Mouse (Mus musculus) neural tube, embryonic 15.5 days (tissue): ENCODE measurements around the gene Bbc3. TPM values are rescaled to one million over a fixed set of nuclear protein-coding genes. Genes with fewer than 3 reads are reported as not detected.

Experiments used
- ATAC-seq: fragments of 200-750 bp; cut with Nextera tagmentation; 2 replicates; pipeline ENCODE4 v1.8.0; 2017; ENCODE audit warnings: mild to moderate bottlenecking, moderate TSS enrichment, moderate library complexity; ENCODE audit not compliant: low FRiP score
- H3K27ac ChIP-seq: fragments of 300-500 bp; sonication (generic); replicated peaks from 2 replicates; pipeline ENCODE4 v1.5.1; 2015; ENCODE audit warnings: mild to moderate bottlenecking, inconsistent platforms
- H3K27me3 ChIP-seq: fragments of 300-500 bp; sonication (generic); replicated peaks from 2 replicates; pipeline ENCODE4 v1.6.1; 2015; ENCODE audit warnings: inconsistent platforms
- H3K36me3 ChIP-seq: fragments of 300-500 bp; sonication (generic); 2 replicates; pipeline ENCODE4 v1.6.1; 2015; ENCODE audit warnings: inconsistent platforms
- H3K4me1 ChIP-seq: fragments of 300-500 bp; sonication (generic); 2 replicates; pipeline ENCODE4 v1.6.1; 2015; ENCODE audit warnings: inconsistent platforms
- H3K4me2 ChIP-seq: fragments of 300-500 bp; sonication (generic); 2 replicates; pipeline ENCODE4 v1.6.1; 2015; ENCODE audit warnings: inconsistent platforms, mild to moderate bottlenecking, moderate library complexity
- H3K4me3 ChIP-seq: fragments of 300-500 bp; sonication (generic); replicated peaks from 2 replicates; pipeline ENCODE4 v1.5.1; 2015; ENCODE audit warnings: mild to moderate bottlenecking, inconsistent platforms
- H3K9ac ChIP-seq: fragments of 300-500 bp; sonication (generic); replicated peaks from 2 replicates; pipeline ENCODE4 v1.6.1; 2015; ENCODE audit warnings: mild to moderate bottlenecking, inconsistent platforms
- H3K9me3 ChIP-seq: fragments of 300-500 bp; sonication (generic); replicated peaks from 2 replicates; pipeline ENCODE4 v1.6.1; 2016; ENCODE audit warnings: inconsistent platforms
- WGBS: fragments of 180-500 bp; shearing (Covaris S2); methylation state at CpG from one replicate; pipeline ENCODE4 v1.1.7; 2015; ENCODE audit warnings: mixed read lengths; 5-methylcytosine and 5-hydroxymethylcytosine counted together
- polyA plus RNA-seq: library from polyadenylated mRNA; unstranded; fragments of >200 nt; fragmentation: Nextera tagmentation; extraction: Ambion mirVana; gene quantifications from 2 replicates; pipeline ENCODE4 v1.2.1, GENCODE M21; 2015

Gene Bbc3
- polyA plus RNA-seq, 1 experiment from 2014 or later = 27.5 TPM

DNA sequence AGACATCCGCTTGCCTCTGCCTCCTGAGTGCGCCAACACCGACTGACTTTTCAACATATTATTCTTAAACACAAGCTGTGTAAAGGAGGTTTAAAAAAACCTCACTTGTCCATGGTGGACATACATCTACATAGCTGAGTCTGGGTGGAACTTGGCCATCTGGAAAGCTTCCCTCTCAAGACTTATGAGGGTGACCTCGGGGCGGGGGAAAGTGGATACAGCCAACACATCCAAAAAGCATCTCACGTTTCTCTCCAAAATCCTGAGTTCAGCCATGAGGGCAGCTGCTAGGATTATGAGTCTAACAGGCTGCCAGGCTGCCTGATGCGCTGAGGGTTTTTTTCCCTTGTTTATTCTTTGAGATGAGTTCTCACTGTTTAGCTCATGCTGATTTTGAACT lies 16.5 kb downstream of the Bbc3 start:
- ATAC-seq = no peak
- H3K27me3 ChIP-seq = no peaks in the 10 kb centered on the region
- H3K9me3 ChIP-seq = no peaks in the 10 kb centered on the region
- H3K4me2 ChIP-seq = no peak overlapping the region
- no peak overlapping the region for H3K9ac ChIP-seq
- peaks cover 32% of the 10 kb centered on the region for H3K36me3 ChIP-seq
- WGBS = 95% methylated on average over 7 of the region's 7 CpGs
- no peak overlapping the region for H3K27ac ChIP-seq
- H3K4me3 ChIP-seq = no peak overlapping the region
- H3K4me1 ChIP-seq = no peaks in the 10 kb centered on the region

DNA sequence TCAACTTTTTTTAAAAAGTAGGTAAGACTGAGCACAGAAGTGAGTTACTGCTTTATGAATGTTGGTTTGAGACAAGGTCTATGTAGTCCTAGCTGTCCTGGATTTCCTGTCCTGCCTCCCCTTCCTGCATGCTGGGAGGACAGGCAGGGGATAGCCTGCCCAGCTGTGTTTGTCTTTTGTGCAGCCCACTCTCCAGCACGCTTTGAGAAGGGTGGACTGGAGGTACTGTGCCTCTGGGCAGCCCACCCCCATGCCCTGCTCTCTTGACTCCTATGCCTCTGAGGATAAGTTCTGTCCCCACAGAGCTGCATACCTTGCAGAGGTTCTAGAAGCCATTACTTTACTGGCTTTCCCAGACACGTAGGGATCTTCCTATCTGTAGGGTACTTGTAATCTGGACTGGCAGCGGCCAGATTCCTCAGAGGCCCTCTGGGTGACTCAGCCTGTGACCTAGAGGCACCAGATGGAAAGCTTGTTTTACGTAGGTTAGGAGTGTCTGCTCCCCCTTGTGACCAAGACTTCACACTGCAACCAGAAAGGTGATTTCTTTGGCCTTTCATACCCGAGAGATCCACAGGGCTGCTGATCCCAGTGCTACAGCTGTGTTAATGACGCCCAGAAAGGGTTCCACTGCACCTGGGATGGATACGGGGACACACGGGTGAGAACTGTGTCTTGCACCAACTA lies 17.9 kb downstream of the Bbc3 start:
- WGBS = 34% methylated on average over 8 of the region's 8 CpGs

DNA sequence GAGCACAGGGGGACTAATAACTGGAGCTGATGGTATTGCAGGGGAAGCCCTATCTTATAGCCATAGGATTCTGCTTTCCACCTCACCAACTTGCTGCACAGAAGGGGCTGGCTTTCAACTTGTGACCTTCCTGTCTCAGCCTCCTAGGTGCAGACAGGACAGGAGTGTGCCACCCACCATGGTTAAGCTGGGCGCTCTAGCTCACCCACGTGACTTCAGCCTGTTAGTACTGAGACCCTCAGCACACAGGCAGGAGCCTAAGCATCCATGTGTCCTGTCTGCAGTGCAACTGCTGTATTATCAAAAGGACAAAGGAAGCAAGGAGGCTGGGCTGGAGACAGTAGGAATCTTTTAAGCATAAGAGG lies 18.4 kb downstream of the Bbc3 start:
- H3K4me2 ChIP-seq = no peak overlapping the region
- ATAC-seq = no peak
- H3K9me3 ChIP-seq = no peaks in the 10 kb centered on the region
- H3K27ac ChIP-seq = no peak overlapping the region
- no peaks in the 10 kb centered on the region for H3K4me1 ChIP-seq
- WGBS = 92% methylated on average over 2 of the region's 2 CpGs
- H3K4me3 ChIP-seq = no peak overlapping the region
- H3K9ac ChIP-seq = no peak overlapping the region
- peaks cover 46% of the 10 kb centered on the region for H3K36me3 ChIP-seq
- no peaks in the 10 kb centered on the region for H3K27me3 ChIP-seq

More for the DNA sequence above, 17.9 kb downstream of the Bbc3 start:
- no peak overlapping the region for H3K4me3 ChIP-seq
- H3K4me1 ChIP-seq = no peaks in the 10 kb centered on the region
- no peak overlapping the region for H3K4me2 ChIP-seq
- H3K9ac ChIP-seq = no peak overlapping the region
- no peaks in the 10 kb centered on the region for H3K9me3 ChIP-seq
- no peaks in the 10 kb centered on the region for H3K27me3 ChIP-seq
- no peak overlapping the region for H3K27ac ChIP-seq
- peaks cover 46% of the 10 kb centered on the region for H3K36me3 ChIP-seq
- ATAC-seq = peak; percentile 55

DNA sequence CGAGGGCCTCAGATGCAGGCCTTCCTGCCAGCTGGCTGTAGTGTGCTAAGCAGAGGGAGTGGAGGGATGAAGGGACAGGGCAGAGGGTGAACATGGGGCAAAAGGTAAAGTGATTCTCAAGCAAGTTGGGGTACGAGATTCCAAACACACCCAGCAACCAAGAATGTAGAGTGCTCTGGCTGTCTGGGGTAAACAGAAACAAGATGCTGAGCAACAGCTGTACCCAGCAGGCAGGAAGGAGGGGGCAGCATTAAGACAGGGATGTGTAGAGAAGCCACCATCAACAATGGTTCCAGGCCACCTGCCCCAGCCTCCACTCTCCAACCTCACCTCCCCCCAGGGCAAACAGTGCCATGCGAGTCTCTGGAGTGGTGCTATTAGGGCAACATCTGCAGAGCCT lies 21.0 kb downstream of the Bbc3 start:
- Histone ChIP-seq H3K9ac (no peak overlapping the region), H3K9me3 (no peaks in the 10 kb centered on the region), H3K4me1 (no peaks in the 10 kb centered on the region), H3K36me3 (peaks cover 56% of the 10 kb centered on the region), H3K27ac (no peak overlapping the region), H3K4me2 (no peak overlapping the region), H3K4me3 (no peak overlapping the region), H3K27me3 (no peaks in the 10 kb centered on the region)
- whole genome bisulfite sequencing = 90% methylated on average over 3 of the region's 3 CpGs
- ATAC-seq = no peak

DNA sequence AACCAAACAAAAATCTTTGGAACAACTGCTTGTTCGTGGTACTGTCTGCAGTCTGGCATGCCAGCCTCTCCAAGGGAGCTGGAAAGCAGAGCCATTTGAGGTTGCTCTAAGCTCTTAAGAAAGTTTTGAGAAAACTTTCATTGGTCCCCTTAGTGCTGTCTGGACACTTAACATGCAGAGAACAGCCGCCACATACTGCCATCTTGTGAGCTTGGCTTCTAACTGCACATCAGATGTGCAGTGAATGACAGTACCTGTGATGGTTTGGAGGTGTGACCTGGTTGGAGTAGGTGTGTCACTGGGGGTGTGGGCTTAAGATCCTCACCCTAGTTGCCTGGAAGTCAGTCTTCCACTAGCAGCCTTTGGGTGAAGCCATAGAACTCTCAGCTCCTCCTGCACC lies 29.5 kb downstream of the Bbc3 start:
- Histone ChIP-seq H3K27ac (no peak overlapping the region), H3K4me3 (no peak overlapping the region), H3K4me2 (no peak overlapping the region), H3K9ac (no peak overlapping the region), H3K4me1 (no peaks in the 10 kb centered on the region), H3K9me3 (no peaks in the 10 kb centered on the region), H3K27me3 (no peaks in the 10 kb centered on the region), H3K36me3 (peaks cover 37% of the 10 kb centered on the region)
- ATAC-seq = no peak
- WGBS = 72% methylated on average over 2 of the region's 2 CpGs

DNA sequence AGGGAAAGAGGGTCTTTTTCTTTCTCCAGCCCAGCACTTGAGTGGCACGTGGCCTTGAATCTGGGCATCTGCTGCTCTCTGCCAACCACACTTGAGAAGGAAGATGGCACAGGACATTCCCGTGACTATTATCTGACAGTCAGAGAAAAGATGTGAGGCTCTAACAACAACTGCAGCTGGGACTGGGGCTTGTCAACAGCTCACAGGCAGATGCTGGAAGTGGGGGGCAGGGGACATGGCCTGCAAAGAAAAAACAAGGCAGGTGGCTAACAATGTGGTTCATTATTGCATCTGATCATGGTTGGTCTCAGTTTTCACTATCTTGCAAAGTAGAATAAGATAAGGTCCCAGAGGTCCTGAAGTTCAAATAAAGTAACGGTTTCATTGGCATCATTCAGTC lies 36.4 kb downstream of the Bbc3 start:
- H3K4me2 ChIP-seq = no peak overlapping the region
- peaks cover 15% of the 10 kb centered on the region for H3K36me3 ChIP-seq
- no peaks in the 10 kb centered on the region for H3K9me3 ChIP-seq
- H3K4me1 ChIP-seq = no peaks in the 10 kb centered on the region
- WGBS = 68% methylated on average over 3 of the region's 3 CpGs
- no peaks in the 10 kb centered on the region for H3K27me3 ChIP-seq
- no peak overlapping the region for H3K27ac ChIP-seq
- H3K4me3 ChIP-seq = no peak overlapping the region
- ATAC-seq = no peak
- H3K9ac ChIP-seq = no peak overlapping the region

DNA sequence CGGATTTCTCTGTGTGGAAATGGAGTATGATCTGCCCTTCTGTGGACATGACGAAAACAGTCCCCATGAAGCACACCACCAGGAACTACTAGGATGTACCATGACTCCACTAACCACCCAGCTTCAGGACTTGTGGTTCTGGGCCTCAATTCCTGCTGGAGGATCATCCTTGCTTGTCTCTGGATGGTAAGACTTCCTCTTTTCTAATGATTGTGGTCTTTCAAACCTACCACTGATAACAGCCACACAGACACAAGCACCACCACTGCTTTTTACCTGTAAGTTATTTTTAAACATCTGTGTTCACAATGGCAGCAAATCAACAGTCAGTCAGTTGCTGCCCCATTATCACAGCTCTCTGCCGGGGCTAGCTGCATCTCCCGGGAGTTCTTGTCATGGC lies 37.1 kb downstream of the Bbc3 start:
- peaks cover 15% of the 10 kb centered on the region for H3K36me3 ChIP-seq
- no peaks in the 10 kb centered on the region for H3K4me1 ChIP-seq
- no peak overlapping the region for H3K4me2 ChIP-seq
- no peak overlapping the region for H3K4me3 ChIP-seq
- 68% methylated on average over 4 of the region's 4 CpGs for WGBS
- H3K9ac ChIP-seq = no peak overlapping the region
- no peak overlapping the region for H3K27ac ChIP-seq
- no peak for ATAC-seq
- H3K9me3 ChIP-seq = no peaks in the 10 kb centered on the region
- no peaks in the 10 kb centered on the region for H3K27me3 ChIP-seq

DNA sequence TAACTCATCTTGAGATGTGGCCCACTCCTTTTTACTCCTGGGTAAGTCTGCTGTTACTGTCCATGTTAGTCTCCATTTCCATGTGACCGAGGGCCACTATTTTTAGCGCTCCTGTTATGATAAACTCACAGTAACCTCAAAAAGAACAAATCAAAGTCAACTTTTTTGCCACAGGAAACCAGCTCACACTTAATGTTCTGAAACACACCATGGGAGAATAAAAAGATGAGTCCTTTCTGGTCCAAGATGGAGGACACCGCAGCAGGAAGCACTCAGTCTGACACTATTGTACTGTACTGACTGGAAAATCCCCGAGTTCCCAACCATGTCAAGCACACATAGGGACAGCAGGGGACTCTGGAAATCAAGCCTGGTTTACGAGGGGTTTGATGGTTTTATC lies 41.8 kb downstream of the Bbc3 start:
- H3K9ac ChIP-seq = no peak overlapping the region
- ATAC-seq = no peak
- WGBS = 76% methylated on average over 5 of the region's 5 CpGs
- peaks cover 35% of the 10 kb centered on the region for H3K36me3 ChIP-seq
- H3K27ac ChIP-seq = no peak overlapping the region
- H3K4me3 ChIP-seq = no peak overlapping the region
- no peaks in the 10 kb centered on the region for H3K4me1 ChIP-seq
- no peak overlapping the region for H3K4me2 ChIP-seq
- no peaks in the 10 kb centered on the region for H3K9me3 ChIP-seq
- H3K27me3 ChIP-seq = no peaks in the 10 kb centered on the region

DNA sequence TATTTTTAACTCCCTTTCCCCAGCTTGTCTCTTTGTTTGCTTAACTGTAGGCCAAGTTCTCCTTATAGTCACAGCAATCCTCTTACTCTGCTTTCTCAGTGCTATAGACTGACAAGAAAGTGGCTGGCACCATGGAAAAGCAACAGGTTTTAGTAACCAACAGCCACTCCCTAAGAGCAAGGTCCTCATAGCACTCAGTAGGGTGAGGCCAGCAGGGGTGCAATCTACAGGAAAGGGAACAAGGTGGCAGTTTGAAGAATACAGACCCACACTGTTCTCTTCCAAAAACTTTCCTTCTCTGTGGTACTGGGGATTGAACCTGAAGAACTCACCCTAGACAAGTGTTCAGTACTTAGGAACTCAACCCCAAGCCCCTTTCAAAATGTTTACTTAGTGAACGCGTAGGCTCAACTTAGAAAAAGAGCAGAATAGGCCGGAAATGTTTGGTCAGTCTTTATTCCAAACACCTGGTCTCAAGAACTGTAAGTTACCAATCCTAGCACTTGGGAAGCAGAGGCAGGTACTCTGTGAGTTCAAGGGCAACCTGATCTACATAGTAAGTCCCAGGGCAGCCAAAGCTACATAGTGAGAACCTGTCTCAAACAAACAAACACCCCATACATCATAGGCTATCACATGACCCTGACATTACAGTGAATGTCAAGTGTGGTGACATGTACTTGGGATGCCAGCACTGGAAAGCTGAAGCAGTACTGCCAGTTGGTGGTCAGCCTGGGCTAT lies 47.8 kb downstream of the Bbc3 start:
- Histone ChIP-seq H3K4me3 (no peak overlapping the region), H3K27me3 (no peaks in the 10 kb centered on the region), H3K9me3 (no peaks in the 10 kb centered on the region), H3K9ac (no peak overlapping the region), H3K4me2 (no peak overlapping the region), H3K27ac (no peak overlapping the region), H3K36me3 (peaks cover 62% of the 10 kb centered on the region), H3K4me1 (no peaks in the 10 kb centered on the region)
- WGBS = 98% methylated on average over 3 of the region's 3 CpGs
- no peak for ATAC-seq

DNA sequence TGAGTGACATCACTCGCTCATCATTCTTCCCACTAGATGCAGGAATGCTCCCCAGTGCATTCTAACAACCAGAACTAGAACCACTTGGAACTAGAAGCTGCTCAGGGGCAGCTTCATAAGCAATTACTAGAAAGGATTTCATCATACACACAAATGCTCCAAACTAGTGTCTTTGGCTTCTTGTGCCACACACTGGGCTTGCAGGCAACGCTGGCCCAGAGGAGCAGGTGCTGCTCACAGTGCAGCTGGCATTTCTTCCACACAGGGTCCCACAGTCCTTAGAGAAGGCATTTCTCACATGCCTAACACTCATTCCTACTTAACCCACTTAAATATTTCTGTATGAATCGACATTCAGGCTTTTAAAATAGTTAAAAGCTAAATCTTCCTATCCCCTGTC lies 49.4 kb downstream of the Bbc3 start:
- no peak for ATAC-seq
- no peaks in the 10 kb centered on the region for H3K27me3 ChIP-seq
- no peak overlapping the region for H3K27ac ChIP-seq
- H3K4me1 ChIP-seq = no peaks in the 10 kb centered on the region; the same call in 1 of the 2 replicates
- 87% methylated on average over 3 of the region's 3 CpGs for WGBS
- H3K36me3 ChIP-seq = peaks cover 51% of the 10 kb centered on the region
- H3K9me3 ChIP-seq = no peaks in the 10 kb centered on the region
- no peak overlapping the region for H3K4me3 ChIP-seq
- no peak overlapping the region for H3K9ac ChIP-seq
- no peak overlapping the region for H3K4me2 ChIP-seq

DNA sequence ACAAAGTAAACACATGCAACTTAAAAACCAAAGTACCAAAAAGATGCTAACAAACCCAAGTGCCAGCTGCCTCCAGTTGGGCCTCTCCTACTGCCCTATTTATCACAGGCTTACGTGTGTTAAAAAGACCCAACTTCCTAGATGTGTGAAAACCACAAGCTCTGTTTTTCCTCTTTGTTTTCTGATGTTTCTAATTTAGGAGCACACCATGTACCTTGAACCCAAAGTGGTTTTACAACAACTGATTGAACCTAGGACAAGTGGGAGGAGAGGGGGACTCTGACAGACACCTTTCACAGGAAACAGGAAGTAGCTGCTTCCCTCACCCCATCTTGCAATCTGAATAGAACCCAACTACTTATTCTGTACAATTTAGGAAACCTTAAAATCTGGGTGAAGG lies 56.1 kb downstream of the Bbc3 start:
- H3K27ac ChIP-seq = no peak overlapping the region
- no peak overlapping the region for H3K9ac ChIP-seq
- H3K4me1 ChIP-seq = peaks cover 3% of the 10 kb centered on the region
- no peaks in the 10 kb centered on the region for H3K27me3 ChIP-seq
- H3K4me2 ChIP-seq = no peak overlapping the region
- H3K9me3 ChIP-seq = no peaks in the 10 kb centered on the region
- 48% methylated on average over 1 of the region's 1 CpGs for WGBS
- H3K36me3 ChIP-seq = peaks cover 54% of the 10 kb centered on the region
- H3K4me3 ChIP-seq = no peak overlapping the region
- no peak for ATAC-seq

DNA sequence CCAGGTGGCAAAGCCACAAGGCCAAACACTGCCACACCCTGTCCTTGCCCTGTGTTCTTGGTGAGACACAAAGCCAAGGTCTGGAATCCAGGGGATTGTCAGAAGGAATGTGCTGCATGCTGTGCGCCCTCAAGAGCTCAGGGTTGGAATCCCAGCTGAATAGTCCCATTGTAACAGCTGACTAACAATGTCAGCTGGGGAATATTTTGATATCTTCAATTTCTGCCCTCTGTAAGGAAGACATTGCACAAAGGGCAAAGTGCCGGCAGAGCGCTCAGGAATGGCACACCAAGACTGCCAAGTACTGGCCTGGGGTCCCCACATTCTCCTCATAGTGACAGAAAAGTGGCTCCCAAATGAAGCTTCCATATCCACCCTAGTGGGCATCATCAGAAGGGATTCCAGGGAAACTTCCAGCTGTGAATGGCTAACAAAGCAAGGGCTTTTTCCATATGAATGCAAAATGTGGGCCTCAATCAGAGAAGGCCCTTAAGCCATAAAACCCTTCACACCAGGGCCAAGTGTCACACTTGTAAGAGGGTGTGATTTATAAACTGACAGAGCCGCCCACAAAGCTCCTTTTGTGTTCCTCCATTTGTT lies 56.8 kb downstream of the Bbc3 start:
- ATAC-seq = no peak; the same call in 1 of the 2 replicates
- H3K4me1 ChIP-seq = peaks cover 3% of the 10 kb centered on the region

More for the DNA sequence above, 56.8 kb downstream of the Bbc3 start:
- 9% methylated on average over 4 of the region's 4 CpGs for WGBS
- Histone ChIP-seq H3K4me3 (no peak overlapping the region), H3K27me3 (no peaks in the 10 kb centered on the region), H3K4me2 (no peak overlapping the region), H3K9ac (no peak overlapping the region), H3K36me3 (peaks cover 61% of the 10 kb centered on the region), H3K9me3 (no peaks in the 10 kb centered on the region), H3K27ac (peak overlapping the region; percentile 28)
